Mouse (Mus musculus) right cerebral cortex, postnatal 10 days (tissue): Measurements from ENCODE around the gene Phactr2.
"Not testable (repeated sequence)": the region's sequence is repeated elsewhere in the genome, so short reads cannot be mapped to it uniquely, and the experiment has no call there.

ENCODE experiments used
- DNase-seq, 2 experiments: peaks; one replicate each; pipeline ENCODE4 v3.0.0; 2021; ENCODE audit warnings: low spot score in 2 of 2

Phactr2 gene

DNA sequence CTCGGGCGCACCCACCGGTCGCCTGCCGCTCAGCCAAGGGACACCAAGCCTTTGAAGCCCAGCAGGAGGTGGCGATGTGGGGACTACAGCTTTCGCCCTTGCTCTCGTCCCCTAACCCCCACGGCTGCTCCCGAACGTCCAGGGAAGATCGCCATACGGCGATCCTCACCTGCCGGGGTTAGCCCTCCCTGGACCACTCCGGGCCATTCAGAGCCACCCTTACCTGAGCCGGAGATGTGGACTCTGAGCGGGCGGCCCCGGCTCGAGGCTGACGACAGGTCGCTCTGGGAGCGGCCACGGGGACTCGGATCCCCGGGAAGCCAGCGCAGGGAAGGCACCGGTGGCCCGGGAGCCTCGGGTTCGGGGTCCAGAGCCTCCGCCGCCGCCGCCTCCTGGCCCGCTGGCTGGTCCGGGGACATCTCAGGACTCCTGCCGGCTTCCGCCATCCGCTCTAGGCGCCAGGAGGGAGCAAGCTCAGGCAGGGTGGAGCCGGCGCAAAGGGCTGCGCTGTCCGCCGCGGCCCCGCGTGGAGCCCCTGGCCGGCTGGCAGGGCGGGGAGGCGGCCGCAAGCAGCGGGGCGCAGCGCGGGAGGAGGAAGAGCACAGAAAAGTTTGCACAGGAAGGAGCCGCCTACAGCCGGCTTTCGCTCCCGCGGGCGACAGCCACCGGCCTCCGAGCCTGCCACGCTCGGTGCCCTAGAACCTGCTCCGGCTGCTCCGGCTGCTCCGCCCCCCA lies at the start of gene Phactr2:
Phactr2 (minus strand) TSS at position 580 of the 735 bp plus-strand sequence.
- peak in 1 of 2 experiments; percentile 28 for DNase-seq

DNA sequence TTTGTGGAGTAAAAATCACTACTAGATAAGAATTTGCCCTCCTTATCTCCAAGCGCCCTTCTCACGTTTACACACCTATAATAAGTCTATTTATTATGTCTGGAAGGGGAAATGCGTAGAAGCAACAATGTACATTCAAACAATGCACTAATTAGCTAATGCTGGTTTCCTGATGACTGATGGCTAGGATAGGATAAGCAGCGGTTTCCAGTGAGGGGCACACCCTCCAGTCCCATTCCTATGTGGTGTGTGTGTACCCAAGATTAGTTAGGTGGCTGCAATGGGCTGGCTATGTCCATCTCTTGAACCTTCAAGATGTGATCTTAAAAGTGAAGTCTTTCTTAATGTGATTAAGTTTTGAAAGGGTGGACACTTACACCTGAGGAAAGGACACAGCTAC lies 47.6 kb upstream of the Phactr2 start:
- DNase-seq = peak in 1 of 2 experiments; percentile 7

DNA sequence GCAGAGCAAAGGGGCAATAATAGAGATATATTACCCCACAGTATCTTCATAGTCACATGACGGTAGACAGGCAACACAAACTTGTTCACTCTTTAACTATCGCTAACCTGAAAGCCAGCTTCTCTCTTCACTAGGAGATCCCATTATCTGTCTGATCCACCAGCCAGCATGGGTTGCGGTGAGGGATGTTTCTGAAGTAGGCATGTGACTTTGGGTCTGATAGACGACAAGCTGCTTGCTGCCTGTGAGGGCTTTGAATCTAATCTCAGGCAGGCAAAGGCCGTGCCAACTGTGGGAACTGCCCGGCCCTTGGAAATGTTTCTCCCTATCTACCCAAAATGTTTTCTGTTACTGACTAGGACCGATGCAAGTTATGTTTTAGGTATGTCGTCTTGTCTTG lies 28.2 kb upstream of the Phactr2 start:
- DNase-seq = no peak

DNA sequence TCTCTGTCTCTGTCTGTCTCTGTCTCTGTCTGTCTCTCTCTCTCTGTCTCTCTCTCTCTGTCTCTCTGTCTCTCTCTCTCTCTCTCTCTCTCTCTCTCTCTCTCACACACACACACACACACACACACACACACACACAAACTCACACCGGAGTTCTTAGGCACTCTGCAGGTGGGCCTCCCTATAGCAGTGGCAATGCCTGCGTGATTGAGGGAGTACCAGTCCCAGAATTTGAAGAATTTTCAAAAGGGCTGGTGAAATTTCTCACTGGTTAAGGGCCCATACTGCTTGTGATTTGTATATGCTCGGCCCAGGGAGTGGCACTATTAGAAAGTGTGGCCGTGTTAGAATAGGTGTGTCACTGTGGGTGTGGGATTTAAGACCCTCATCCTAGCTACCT lies 27.3 kb upstream of the Phactr2 start:
- DNase-seq = not testable (repeated sequence)

DNA sequence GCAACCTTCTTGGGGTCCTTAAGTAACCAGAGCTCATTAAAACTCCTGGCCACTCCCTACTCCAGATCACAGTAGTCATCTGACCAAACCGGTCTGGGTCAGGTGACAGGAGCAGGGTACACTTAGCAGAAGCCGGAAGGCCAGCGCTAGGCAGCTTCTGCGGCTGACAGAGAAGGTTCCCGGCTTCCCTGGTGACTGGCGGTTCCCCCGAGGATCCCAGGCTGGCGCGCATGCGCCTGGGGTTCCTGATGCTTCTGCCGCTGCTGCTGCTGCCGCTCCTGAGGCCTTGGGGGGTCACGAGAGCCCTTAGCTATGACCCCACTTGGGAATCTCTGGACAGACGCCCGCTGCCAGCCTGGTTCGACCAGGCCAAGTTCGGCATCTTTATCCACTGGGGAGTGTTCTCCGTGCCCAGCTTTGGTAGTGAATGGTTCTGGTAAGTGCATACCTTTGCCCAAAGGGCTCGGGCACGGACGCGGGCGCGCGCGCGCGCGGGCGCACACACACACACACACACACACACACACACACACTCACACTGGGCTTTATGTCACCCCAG lies 26.8 kb upstream of the Phactr2 start:
- peak; percentile 91 to 92 for DNase-seq

DNA sequence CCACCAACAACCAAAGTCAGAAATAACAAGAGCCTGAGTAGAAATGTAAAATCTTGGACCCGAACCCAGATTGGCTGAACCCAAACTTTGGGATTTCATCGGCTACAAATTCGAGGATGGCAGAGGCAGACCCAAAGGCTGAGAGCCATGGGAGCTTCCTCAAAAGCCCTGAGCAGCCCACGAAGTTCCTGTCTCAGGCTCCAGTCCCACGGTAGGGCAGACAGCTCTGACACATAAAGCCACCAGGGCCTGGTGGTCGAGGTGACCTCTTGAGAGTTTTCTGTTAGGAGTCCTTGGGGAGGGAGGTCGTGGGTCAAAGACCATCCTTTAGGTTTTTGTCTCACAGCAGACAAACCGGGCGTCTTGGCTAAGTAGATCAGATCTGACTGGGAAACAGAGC lies 26.3 kb upstream of the Phactr2 start:
- no peak for DNase-seq

DNA sequence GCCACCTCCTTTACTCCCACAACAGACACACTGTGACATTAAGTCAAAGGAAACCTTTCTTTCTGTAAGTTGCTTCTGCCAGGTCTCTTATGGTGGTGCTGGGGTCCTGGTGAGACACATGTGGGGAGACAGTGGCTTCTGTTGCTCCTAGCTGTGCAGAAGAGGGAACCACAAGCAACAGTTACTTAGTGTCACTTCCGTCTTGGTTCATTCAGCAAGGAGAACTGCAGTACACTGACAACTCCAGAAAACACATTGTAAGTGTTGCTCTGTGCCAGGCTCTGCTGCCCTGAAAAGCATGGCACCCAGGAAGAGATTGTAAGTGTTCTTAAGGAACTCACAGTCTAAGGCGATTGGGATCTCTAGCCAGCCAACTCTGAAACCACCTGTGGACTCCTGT lies 25.1 kb upstream of the Phactr2 start, which contains the start of gene Fuca2:
Fuca2 (plus strand) TSS at position 210 of the 400 bp plus-strand sequence.
- DNase-seq = no peak

DNA sequence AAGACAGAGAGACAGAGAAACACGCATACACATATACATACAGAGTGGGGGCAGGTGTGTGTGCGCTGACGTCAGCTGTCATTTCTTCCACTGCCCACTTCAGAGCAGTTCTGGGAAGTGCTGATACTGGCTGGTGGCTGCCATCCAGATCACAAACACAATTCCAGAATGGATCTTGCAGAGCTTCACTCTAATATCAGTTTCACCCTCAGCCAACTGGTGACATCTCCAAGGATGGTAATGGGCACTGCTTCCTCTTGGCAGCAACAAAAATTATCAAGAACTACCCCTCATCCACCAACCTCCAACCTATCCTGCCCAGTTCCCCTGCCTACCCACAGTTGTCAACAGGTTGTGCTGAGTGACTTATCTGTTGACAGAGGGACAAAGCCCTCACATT lies 22.1 kb upstream of the Phactr2 start:
- DNase-seq = no peak

DNA sequence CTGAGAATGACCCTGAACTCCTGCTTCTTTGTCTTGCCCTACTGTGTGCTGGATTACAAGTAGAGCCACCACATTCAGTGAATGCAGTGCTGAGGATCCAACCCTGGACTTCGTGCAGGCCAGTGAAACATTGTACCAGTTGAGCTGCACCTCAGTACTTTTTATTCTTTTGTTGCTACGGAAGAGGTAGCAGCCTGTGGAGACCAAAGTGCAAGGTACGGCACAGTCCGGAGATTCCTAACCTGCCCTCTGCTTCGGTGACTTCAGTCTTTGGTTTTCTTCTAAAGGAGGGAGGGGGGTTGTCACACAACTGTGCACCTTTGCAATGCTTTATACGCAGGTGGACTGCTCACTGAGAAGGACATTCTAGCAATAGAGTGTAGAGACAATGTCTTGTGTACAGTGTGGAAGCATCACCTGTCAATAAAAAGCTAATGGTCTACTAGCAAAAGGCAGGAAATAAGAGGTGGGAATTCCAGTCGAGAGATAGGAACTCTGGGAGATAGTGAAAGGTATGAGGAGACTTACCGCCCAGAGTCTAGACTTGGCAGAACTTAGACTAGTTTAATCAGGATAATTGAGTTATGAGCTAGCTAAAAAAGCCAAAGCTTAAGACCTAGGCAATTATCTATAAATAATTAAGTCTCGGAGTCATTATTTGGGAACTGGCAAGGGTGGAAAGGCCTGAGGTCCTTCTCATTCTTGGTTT lies 19.9 kb upstream of the Phactr2 start:
- DNase-seq = no peak

DNA sequence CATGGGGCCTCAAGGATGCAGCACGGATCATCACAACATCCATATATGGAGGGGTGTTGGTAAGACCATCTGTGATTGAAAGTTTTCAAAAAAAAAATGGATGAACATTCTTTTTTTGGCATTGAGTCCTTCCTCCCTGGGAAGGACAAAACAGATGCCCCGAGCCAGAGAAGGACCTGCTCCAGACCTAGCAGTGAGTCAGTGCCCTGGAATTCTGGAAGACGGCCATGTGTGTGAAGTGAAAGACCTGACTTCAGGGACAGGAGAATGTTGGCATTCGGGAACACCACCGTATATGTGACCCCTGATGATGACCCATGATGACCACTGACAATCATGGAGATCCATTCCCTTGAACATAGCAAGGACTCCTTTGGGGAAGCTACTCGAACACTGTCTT lies 15.5 kb upstream of the Phactr2 start:
- no peak for DNase-seq

DNA sequence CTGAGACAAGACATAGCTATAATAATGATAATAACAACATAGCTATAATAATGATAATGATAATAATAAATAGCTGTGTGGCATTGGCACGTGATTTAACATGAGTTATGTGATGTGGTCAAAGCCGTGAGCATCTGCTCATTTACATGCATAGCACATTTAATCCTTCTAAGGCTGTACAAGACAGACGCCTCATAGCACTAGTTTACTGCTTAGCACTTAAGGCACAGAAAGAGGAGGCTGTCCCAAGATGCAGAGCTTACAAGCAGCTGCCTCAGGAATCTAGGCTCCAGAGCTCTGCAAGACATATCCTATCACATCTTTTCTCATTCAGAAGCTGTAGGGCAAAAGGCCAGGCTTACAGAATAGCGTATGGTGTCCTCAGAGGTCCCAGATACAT lies 11.7 kb upstream of the Phactr2 start:
- no peak for DNase-seq

DNA sequence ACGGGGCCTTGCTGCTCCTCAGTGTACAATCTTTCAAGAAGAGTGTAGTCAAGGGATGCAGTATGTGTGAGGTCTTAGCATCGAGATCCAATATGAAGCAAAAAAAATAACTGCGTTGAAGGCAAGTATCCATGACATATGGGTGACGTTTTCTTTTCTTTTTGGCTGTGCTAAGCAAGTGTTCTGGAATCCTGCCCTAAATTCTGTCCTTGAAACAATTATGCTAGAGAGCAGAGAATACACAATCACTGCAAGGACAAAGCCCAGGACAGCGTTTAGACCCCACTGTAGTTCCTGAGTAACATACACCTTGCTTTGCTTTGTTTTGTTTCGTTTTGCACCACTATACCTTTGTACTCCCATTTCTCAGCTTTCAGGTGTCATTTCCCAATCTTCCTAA lies 5.1 kb upstream of the Phactr2 start:
- DNase-seq = no peak

DNA sequence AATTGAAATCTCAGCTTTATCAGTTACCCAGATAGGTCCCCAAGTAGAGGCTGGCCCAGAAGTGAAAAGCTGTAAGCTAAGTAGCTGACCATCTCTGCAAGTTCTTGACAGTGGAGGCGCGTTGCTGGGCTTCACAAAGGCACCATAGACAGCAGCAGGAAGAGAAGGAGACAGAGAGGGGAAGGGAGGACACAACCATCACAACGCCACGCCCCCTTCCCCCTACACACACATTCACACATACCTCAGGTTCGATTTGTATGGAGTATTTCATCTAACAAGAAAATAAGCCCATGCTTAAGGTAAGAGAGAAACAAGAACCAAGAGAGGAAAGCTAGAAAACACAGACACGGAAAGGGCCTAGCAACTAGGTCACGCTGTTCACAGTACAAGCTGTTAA lies 909 bp upstream of the Phactr2 start:
- DNase-seq = no peak

DNA sequence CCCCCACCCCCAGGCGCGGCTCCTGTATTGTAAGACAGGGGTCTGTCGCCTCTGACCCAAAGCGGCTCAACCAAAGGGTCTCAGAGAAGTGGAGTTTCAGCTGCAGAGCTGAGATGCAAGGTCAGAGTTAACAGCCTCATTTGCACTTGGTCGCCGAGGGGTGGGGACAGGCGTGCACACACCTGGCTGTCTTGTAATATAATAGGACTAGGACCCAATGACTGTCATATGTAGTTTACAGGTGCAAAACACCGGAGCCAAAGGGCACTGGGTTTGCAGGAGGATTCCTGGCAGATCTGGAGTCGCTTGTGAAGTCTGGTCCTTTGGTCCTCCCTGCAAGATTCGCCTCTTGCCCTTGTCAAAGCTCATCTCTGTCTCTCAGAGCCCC lies 350 bp upstream of the Phactr2 start:
- no peak for DNase-seq

DNA sequence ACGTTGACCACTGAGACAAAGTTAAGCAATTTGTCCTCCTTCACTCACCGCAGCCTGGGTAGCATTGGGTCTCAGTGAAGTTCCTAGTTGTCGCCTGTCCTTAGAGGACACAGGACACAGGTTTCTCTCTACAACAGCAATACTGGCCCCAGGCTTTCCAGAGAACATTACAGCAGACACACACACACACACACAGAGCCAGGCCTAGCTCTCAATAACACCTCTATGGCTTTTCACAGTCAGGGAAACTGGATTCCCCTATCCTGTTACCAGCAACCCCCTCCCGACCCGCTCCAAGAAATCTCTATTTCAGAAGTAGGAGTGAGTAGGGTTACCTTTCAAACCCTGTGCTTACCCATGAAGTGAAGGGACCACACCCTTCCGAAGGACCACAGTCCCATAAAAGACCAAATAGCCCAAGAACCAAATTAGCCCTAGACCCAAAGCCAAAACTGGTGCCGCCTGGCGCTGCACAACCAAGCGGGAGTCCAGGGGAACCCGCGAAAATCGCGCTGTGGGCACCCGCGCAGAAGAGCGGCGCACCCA lies 852 bp downstream of the Phactr2 start:
- DNase-seq = no peak

DNA sequence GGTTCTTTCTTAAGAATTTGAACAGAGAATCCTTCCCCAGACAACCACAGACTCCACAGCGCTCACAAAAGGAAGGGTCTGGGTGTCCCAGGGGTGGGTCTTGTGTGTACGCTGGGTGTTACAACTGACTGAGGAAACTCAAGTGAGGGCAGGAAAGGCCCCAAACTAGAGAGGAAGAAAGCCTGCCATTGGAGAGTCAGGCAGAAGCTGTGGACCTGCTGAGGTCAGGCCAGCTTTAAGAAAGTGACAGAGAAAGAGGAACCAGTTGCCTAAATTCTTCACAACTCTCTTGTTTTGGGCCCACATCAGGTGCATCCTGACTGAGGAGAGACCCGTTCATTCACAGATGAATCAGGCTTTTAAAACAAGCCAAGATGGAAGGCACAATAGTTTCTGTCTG lies 4.0 kb downstream of the Phactr2 start:
- DNase-seq = no peak

DNA sequence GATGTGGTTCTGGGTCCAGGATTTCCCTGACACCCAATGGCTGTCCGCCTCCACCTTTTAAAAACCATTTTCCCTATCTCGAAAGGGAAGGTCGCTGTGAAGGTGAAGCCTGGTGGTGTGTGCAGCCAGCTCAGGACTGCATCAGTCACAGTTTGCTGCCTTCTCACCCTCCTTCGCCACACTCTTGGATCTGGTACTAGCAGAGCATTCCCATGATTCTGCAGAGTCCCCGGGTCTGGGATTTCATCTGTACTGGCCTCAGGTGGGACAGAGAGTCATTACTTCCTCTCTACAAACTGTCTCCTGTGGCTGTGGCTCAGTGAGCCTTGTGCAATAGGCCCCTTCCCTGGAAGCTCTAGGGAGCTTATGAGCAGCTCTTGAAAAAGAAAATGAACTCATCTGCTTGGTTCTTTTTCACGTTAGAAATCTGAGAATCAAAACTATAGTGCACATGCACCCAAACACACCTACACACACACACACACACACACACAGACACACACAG lies 6.1 kb downstream of the Phactr2 start:
- not testable (repeated sequence) for DNase-seq

DNA sequence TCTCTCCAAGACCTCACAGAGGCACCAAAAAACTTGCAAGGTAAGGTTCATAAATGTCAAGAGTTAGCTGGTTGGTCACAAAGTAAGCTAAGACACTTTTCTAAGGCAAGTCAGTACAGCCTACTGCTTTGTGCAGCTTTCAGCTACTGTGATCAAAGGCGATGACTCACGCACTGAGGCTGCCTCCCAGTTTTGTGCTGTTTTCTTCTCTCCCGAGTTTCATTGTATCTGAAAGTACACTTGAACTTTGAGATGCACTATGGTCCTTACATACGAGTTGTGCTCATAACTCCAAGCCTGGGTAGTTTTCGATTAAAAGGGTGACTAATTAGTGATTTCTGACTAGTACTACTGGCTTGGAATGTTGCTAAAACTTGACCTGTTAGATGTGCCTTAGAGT lies 7.3 kb downstream of the Phactr2 start:
- DNase-seq = no peak

DNA sequence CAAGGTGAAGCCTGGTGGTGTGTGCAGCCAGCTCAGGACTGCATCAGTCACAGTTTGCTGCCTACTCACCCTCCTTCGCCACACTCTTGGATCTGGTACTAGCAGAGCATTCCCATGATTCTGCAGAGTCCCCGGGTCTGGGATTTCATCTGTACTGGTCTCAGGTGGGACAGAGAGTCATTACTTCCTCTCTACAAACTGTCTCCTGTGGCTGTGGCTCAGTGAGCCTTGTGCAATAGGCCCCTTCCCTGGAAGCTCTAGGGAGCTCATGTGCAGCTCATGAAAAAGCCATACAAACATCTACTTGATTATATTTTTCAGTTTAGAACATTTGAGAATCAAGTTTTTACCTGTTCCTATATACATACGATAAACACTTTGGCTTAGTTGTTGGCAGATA lies 9.9 kb downstream of the Phactr2 start:
- DNase-seq = not testable (repeated sequence)

DNA sequence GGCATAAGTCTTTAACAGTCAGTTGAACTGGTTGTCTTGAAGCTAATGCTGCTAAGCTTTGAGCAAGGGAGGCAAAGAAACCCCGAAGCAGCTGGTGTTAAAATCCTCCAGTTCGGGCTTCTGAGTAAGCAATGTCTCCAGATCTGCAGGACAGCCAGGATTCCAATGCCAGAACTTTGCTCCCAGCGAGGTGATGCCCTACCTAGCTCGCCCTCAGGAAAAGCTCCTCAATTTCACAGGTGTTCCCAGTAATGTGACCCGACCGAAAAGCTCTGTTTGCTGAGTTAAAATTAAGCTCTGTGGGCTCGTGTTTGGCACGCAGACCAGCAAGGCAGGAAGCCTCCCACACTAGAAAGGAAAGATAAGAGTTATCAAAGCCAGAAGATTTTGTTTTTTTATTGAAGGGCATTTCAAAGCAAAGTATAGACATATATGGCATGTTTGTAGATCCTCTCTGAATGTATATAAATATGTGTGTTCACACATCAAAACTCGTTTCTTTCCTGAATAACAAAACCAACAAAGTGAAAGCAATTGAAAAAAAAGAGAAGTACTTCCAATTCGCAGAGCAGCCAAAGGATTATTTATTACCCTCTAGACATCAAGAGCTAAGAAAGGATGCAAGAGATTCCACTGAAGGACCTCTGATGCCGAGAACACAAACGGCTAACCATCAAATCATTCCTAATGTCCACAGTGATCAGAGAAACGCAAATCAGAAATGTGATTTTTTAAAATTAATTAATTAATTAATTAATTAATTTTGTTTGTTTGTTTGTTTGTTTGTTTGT lies 20.8 kb downstream of the Phactr2 start:
- no peak for DNase-seq

DNA sequence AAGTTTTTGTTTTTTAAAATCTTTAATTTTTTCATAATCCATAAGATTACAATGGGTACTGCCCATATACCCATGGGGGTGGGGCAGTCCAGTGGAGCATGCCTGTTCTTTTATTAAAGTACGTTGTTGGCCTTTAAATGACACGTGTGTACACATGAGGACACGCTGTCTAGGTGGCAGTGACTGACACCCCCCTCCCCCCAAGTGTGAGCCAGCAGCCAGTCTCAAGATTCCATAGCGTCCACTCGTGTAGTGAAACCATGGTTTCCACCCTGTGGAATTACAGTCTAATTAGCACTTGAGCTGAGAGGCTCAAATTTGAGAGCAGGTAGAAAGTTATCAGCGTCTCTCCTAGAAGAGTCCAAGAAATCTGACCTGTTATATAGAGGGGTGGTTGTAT lies 22.6 kb downstream of the Phactr2 start:
- DNase-seq = no peak
